Mouse (Mus musculus): Measurements from ENCODE around the gene Tiam1.

GRCm38 (mm10) chr16:89952821-89953220 is 190.7 kb downstream of the Tiam1 start:
- no peak for TF ChIP-seq CTCF (IDR thresholded peaks at IDR 0.05; ENCODE audit: control insufficient read depth, insufficient read depth, low read length)
- no peak for TF ChIP-seq POLR2A (IDR thresholded peaks at IDR 0.05; ENCODE audit: borderline replicate concordance, control insufficient read depth, low read depth, low read length)
